Mouse (Mus musculus) neutrophil, adult 5-6 weeks (primary cell): ENCODE measurements around the gene 1700080E11Rik. TPM values are rescaled to one million over a fixed set of nuclear protein-coding genes. Genes with fewer than 3 reads are reported as not detected.
"Not testable (repeated sequence)": the region's sequence is repeated elsewhere in the genome, so short reads cannot be mapped to it uniquely, and the experiment has no call there.

Experiments used
- ATAC-seq: fragments of 151-379, 151-347 bp; 2 replicates; pipeline ENCODE4 v1.8.0; 2017; ENCODE audit warnings: mild to moderate bottlenecking, moderate TSS enrichment; ENCODE audit not compliant: insufficient number of reproducible peaks, poor library complexity, low FRiP score, severe bottlenecking; ENCODE audit errors: extremely low read depth
- total RNA-seq: library from RNA; stranded (forward); fragments of 200-1000 nt; gene quantifications from 2 replicates; pipeline ENCODE4 v1.2.3, GENCODE M21; 2017

Gene 1700080E11Rik
- total RNA-seq = not detected in 2 replicates

GRCm38 (mm10) chr9:105144992-105145391 is at the start of gene 1700080E11Rik:
Gene 1700080E11Rik, minus strand, starts transcription at chr9:105145092.
- no peak for ATAC-seq

GRCm38 (mm10) chr9:105186725-105187124 is 41.8 kb upstream of the 1700080E11Rik start:
- no peak for ATAC-seq

GRCm38 (mm10) chr9:105182392-105182791 is 37.5 kb upstream of the 1700080E11Rik start:
- ATAC-seq = no peak

GRCm38 (mm10) chr9:105139204-105139603 is 5.7 kb downstream of the 1700080E11Rik start:
- ATAC-seq = no peak

- no peak for ATAC-seq
Measured at GRCm38 (mm10) chr9:105136404-105136803, 8.5 kb downstream of the 1700080E11Rik start.

- ATAC-seq = no peak
Measured at GRCm38 (mm10) chr9:105134536-105134935, 10.4 kb downstream of the 1700080E11Rik start.

GRCm38 (mm10) chr9:105132002-105132367 is 12.9 kb downstream of the 1700080E11Rik start:
- peak; percentile 39; the same call in 1 of the 2 replicates for ATAC-seq

- peak; percentile 94 for ATAC-seq
Measured at GRCm38 (mm10) chr9:105131253-105132001, 13.5 kb downstream of the 1700080E11Rik start, which contains the start of gene Nudt16. Gene Nudt16, minus strand, starts transcription at chr9:105131824.

GRCm38 (mm10) chr9:105130331-105130730 is 14.6 kb downstream of the 1700080E11Rik start:
- ATAC-seq = no peak

- ATAC-seq = not testable (repeated sequence)
Measured at GRCm38 (mm10) chr9:105125206-105125605, 19.7 kb downstream of the 1700080E11Rik start.

- ATAC-seq = no peak
Measured at GRCm38 (mm10) chr9:105103893-105104292, 41.0 kb downstream of the 1700080E11Rik start.

GRCm38 (mm10) chr9:105101911-105102310 is 43.0 kb downstream of the 1700080E11Rik start:
- no peak for ATAC-seq

GRCm38 (mm10) chr9:105100807-105101570 is 43.9 kb downstream of the 1700080E11Rik start:
- 0 out of 2 replicates have a peak, but pooled peaks have one; percentile 13 for ATAC-seq

Other genes with a start within 250 kb of the 1700080E11Rik start
- gene Mrpl3, start 91.9 kb downstream of the 1700080E11Rik start, total RNA-seq = 30.0 and 34.1 TPM in 2 replicates
- gene Nudt16, start 13.3 kb downstream of the 1700080E11Rik start, total RNA-seq = 20.6 and 25.8 TPM in 2 replicates